Mouse (Mus musculus) adrenal gland, adult 18-20 months (tissue): Measurements from ENCODE around the gene Cgnl1. TPM values are rescaled to one million over a fixed set of nuclear protein-coding genes. Genes with fewer than 3 reads are reported as not detected.

Experiments
- DNase-seq, 2 experiments: peaks; one replicate each; pipeline ENCODE4 v3.0.0; 2021 to 2022; ENCODE audit warnings: low spot score in 2 of 2
- total RNA-seq, 2 experiments: library from RNA; stranded (reverse); gene quantifications; 1 replicate in 1 of 2; 2 replicates in 1 of 2; pipeline ENCODE4 v1.2.3; 2021

Cgnl1 gene
- total RNA-seq, 2 experiments from 2014 or later: 92.4 to 105 TPM

- DNase-seq: no peak
Measured at GRCm38 (mm10) chr9:71589771-71590170, 181.6 kb downstream of the Cgnl1 start.

GRCm38 (mm10) chr9:71588930-71589592 is 182.3 kb downstream of the Cgnl1 start:
- DNase-seq: no peak

GRCm38 (mm10) chr9:71586408-71586807 is 185.0 kb downstream of the Cgnl1 start:
- DNase-seq: no peak

GRCm38 (mm10) chr9:71582771-71583170 is 188.6 kb downstream of the Cgnl1 start:
- DNase-seq: no peak

- DNase-seq: no peak
Measured at GRCm38 (mm10) chr9:71578896-71579564, 192.4 kb downstream of the Cgnl1 start.

Other genes starting within 250 kb of the Cgnl1 start
- 10 to 100 TPM; 11.2 to 12.7 TPM for gene Myzap, start 179.2 kb downstream of the Cgnl1 start, total RNA-seq